Mouse (Mus musculus): ENCODE measurements around the gene Shtn1. TPM values are rescaled to one million over a fixed set of nuclear protein-coding genes. Genes with fewer than 3 reads are reported as not detected.

Shtn1 gene
- polyA plus RNA-seq, 2 experiments = 3.2 to 3.3 TPM

- WGBS = 20% methylated on average over 8 of the region's 8 CpGs
- Histone ChIP-seq H3K4me2 (replicated peaks; ENCODE audit: low read depth, low read length, severe bottlenecking) (no peak overlapping the region), H3K27ac (replicated peaks; ENCODE audit: low read depth, low read length) (no peak overlapping the region), H3K4me1 (ENCODE audit: control insufficient read depth, insufficient read depth, low read length) (no peaks in the 10 kb centered on the region), H3K27me3 (ENCODE audit: control insufficient read depth, insufficient read depth, low read length) (no peaks in the 10 kb centered on the region), H3K4me3 (replicated peaks; ENCODE audit: low read length) (no peak overlapping the region), H3K9me3 (ENCODE audit: control insufficient read depth, low read length) (no peaks in the 10 kb centered on the region), H3K9ac (ENCODE audit: low read depth, low read length, severe bottlenecking) (no peak overlapping the region), H3K36me3 (ENCODE audit: control insufficient read depth, insufficient read depth, low read length) (no peaks in the 10 kb centered on the region)
- DNase-seq (ENCODE audit: low spot score) (no peak), ATAC-seq (ENCODE audit: low FRiP score, low read depth) (no peak)
- TF ChIP-seq POLR2A (IDR thresholded peaks at IDR 0.05; ENCODE audit: borderline replicate concordance, extremely low read depth, insufficient read depth, insufficient read length) = no peak
These were observed 112.9 kb downstream of the Shtn1 start for GRCm38 (mm10) chr19:58963011-58963410.

- H3K27ac ChIP-seq (replicated peaks; ENCODE audit: low read depth, low read length) = no peak overlapping the region
- TF ChIP-seq POLR2A (IDR thresholded peaks at IDR 0.05; ENCODE audit: borderline replicate concordance, extremely low read depth, insufficient read depth, insufficient read length) = no peak
- 91% methylated on average over 8 of the region's 8 CpGs for WGBS
- H3K9ac ChIP-seq (ENCODE audit: low read depth, low read length, severe bottlenecking) = no peak overlapping the region
- no peak overlapping the region for H3K4me3 ChIP-seq (replicated peaks; ENCODE audit: low read length)
- DNase-seq (ENCODE audit: low spot score) (no peak), ATAC-seq (ENCODE audit: low FRiP score, low read depth) (no peak)
- H3K9me3 ChIP-seq (ENCODE audit: control insufficient read depth, low read length) = no peaks in the 10 kb centered on the region
- no peak overlapping the region for H3K4me2 ChIP-seq (replicated peaks; ENCODE audit: low read depth, low read length, severe bottlenecking)
- H3K4me1 ChIP-seq (ENCODE audit: control insufficient read depth, insufficient read depth, low read length) = no peaks in the 10 kb centered on the region
- H3K36me3 ChIP-seq (ENCODE audit: control insufficient read depth, insufficient read depth, low read length) = no peaks in the 10 kb centered on the region
- peaks cover 7% of the 10 kb centered on the region for H3K27me3 ChIP-seq (ENCODE audit: control insufficient read depth, insufficient read depth, low read length)
These were observed 121.1 kb downstream of the Shtn1 start for GRCm38 (mm10) chr19:58954779-58955178.

GRCm38 (mm10) chr19:58952236-58952635 lies 123.7 kb downstream of the Shtn1 start:
- no peak for TF ChIP-seq POLR2A (IDR thresholded peaks at IDR 0.05; ENCODE audit: borderline replicate concordance, extremely low read depth, insufficient read depth, insufficient read length)
- WGBS = 61% methylated on average over 13 of the region's 13 CpGs
- Histone ChIP-seq H3K27me3 (ENCODE audit: control insufficient read depth, insufficient read depth, low read length) (peaks cover 7% of the 10 kb centered on the region), H3K9ac (ENCODE audit: low read depth, low read length, severe bottlenecking) (no peak overlapping the region), H3K9me3 (ENCODE audit: control insufficient read depth, low read length) (no peaks in the 10 kb centered on the region), H3K36me3 (ENCODE audit: control insufficient read depth, insufficient read depth, low read length) (no peaks in the 10 kb centered on the region), H3K27ac (replicated peaks; ENCODE audit: low read depth, low read length) (no peak overlapping the region), H3K4me2 (replicated peaks; ENCODE audit: low read depth, low read length, severe bottlenecking) (no peak overlapping the region), H3K4me3 (replicated peaks; ENCODE audit: low read length) (no peak overlapping the region), H3K4me1 (ENCODE audit: control insufficient read depth, insufficient read depth, low read length) (no peaks in the 10 kb centered on the region)
- ATAC-seq (ENCODE audit: low FRiP score, low read depth) = no peak
- DNase-seq (ENCODE audit: low spot score) = no peak

- 69% methylated on average over 3 of the region's 3 CpGs for WGBS
- ATAC-seq (ENCODE audit: low FRiP score, low read depth) = no peak
- no peak for TF ChIP-seq POLR2A (IDR thresholded peaks at IDR 0.05; ENCODE audit: borderline replicate concordance, extremely low read depth, insufficient read depth, insufficient read length)
- Histone ChIP-seq H3K4me2 (replicated peaks; ENCODE audit: low read depth, low read length, severe bottlenecking) (no peak overlapping the region), H3K9ac (ENCODE audit: low read depth, low read length, severe bottlenecking) (no peak overlapping the region), H3K4me3 (replicated peaks; ENCODE audit: low read length) (no peak overlapping the region), H3K9me3 (ENCODE audit: control insufficient read depth, low read length) (no peaks in the 10 kb centered on the region), H3K27ac (replicated peaks; ENCODE audit: low read depth, low read length) (no peak overlapping the region), H3K36me3 (ENCODE audit: control insufficient read depth, insufficient read depth, low read length) (no peaks in the 10 kb centered on the region), H3K27me3 (ENCODE audit: control insufficient read depth, insufficient read depth, low read length) (peaks cover 7% of the 10 kb centered on the region), H3K4me1 (ENCODE audit: control insufficient read depth, insufficient read depth, low read length) (no peaks in the 10 kb centered on the region)
- no peak for DNase-seq (ENCODE audit: low spot score)
These were observed 124.4 kb downstream of the Shtn1 start for GRCm38 (mm10) chr19:58951521-58951920.

- H3K4me1 ChIP-seq (ENCODE audit: control insufficient read depth, insufficient read depth, low read length) = peaks cover 9% of the 10 kb centered on the region; the same call in 1 of the 2 replicates
- H3K4me3 ChIP-seq (replicated peaks; ENCODE audit: low read length) = no peak overlapping the region
- ATAC-seq (ENCODE audit: low FRiP score, low read depth) = no peak
- H3K27ac ChIP-seq (replicated peaks; ENCODE audit: low read depth, low read length) = no peak overlapping the region
- H3K27me3 ChIP-seq (ENCODE audit: control insufficient read depth, insufficient read depth, low read length) = no peaks in the 10 kb centered on the region
- TF ChIP-seq POLR2A (IDR thresholded peaks at IDR 0.05; ENCODE audit: borderline replicate concordance, extremely low read depth, insufficient read depth, insufficient read length) = no peak
- no peak overlapping the region for H3K9ac ChIP-seq (ENCODE audit: low read depth, low read length, severe bottlenecking)
- no peaks in the 10 kb centered on the region for H3K36me3 ChIP-seq (ENCODE audit: control insufficient read depth, insufficient read depth, low read length)
- no peak overlapping the region for H3K4me2 ChIP-seq (replicated peaks; ENCODE audit: low read depth, low read length, severe bottlenecking)
- DNase-seq (ENCODE audit: low spot score) = no peak
- H3K9me3 ChIP-seq (ENCODE audit: control insufficient read depth, low read length) = no peaks in the 10 kb centered on the region
- 86% methylated on average over 7 of the region's 7 CpGs for WGBS
These were observed 129.9 kb downstream of the Shtn1 start for GRCm38 (mm10) chr19:58945959-58946358.
